Mouse (Mus musculus) spleen, adult 2 months (tissue): ENCODE data around the gene Plcb4. TPM values are rescaled to one million over a fixed set of nuclear protein-coding genes. Genes with fewer than 3 reads are reported as not detected.
A peak's percentile ranks its signal among the peaks of the same experiment; 100 is the strongest.

Source experiments
- DNase-seq, 2 experiments: peaks; one replicate each; pipeline versions ENCODE4 v3.0.0 to v3.0.0-alpha.2; 2012 to 2021; ENCODE audit warnings: low spot score in 2 of 2, low read depth in 1 of 2
- H3K27ac ChIP-seq: fragments of 200-500 bp; 2 replicates; pipeline ENCODE4 v1.5.1; 2012; ENCODE audit warnings: low read length, inconsistent platforms; ENCODE audit not compliant: insufficient read depth
- H3K27me3 ChIP-seq: fragments of 200-500 bp; 2 replicates; pipeline ENCODE4 v1.6.1; 2012; ENCODE audit warnings: mild to moderate bottlenecking, moderate library complexity, low read length, inconsistent platforms; ENCODE audit not compliant: control insufficient read depth, insufficient read depth
- H3K36me3 ChIP-seq: fragments of 200-500 bp; 2 replicates; pipeline ENCODE4 v1.6.1; 2012; ENCODE audit warnings: mild to moderate bottlenecking, low read length, inconsistent platforms; ENCODE audit not compliant: control insufficient read depth, insufficient read depth
- H3K4me1 ChIP-seq: fragments of 200-500 bp; 2 replicates; pipeline ENCODE4 v1.6.1; 2011; ENCODE audit warnings: inconsistent platforms; ENCODE audit not compliant: control insufficient read depth, insufficient read depth, insufficient read length
- H3K4me3 ChIP-seq: fragments of 200-500 bp; 2 replicates; pipeline ENCODE4 v1.5.1; 2011; ENCODE audit warnings: mild to moderate bottlenecking, inconsistent platforms; ENCODE audit not compliant: insufficient read depth, insufficient read length; ENCODE audit errors: extremely low read depth
- CTCF ChIP-seq: fragments of 200-500 bp; IDR thresholded peaks from 2 replicates; pipeline ENCODE4 v1.5.1; 2011; ENCODE audit warnings: mild to moderate bottlenecking, inconsistent platforms; ENCODE audit not compliant: insufficient read depth, insufficient read length, insufficient replicate concordance; ENCODE audit errors: extremely low read depth
- POLR2A ChIP-seq: fragments of 200-500 bp; IDR thresholded peaks from 2 replicates; pipeline ENCODE4 v1.6.1; 2011; ENCODE audit warnings: low read depth, low read length, inconsistent platforms
- WGBS: fragments of 180-500 bp; shearing (Covaris S2); methylation state at CpG from one replicate; pipeline ENCODE4 v1.1.7; 2018; 5-methylcytosine and 5-hydroxymethylcytosine counted together
- polyA plus RNA-seq: library from polyadenylated mRNA; depleted of rRNA; stranded (reverse); fragments of >200 nt; gene quantifications from 2 replicates; pipeline ENCODE4 v1.2.3, GENCODE M21; 2012

Plcb4 gene
- polyA plus RNA-seq, 1 experiment, result 2.4 TPM

GRCm38 (mm10) chr2:135712921-135713320 lies 54.1 kb downstream of the Plcb4 start:
- Histone ChIP-seq H3K36me3 (no peaks in the 10 kb centered on the region), H3K27ac (no peak overlapping the region), H3K4me3 (no peak overlapping the region), H3K27me3 (no peaks in the 10 kb centered on the region), H3K4me1 (no peaks in the 10 kb centered on the region)
- TF ChIP-seq POLR2A (no peak), CTCF (no peak)
- DNase-seq, result no peak
- WGBS, result 86% methylated on average over 6 of the region's 6 CpGs

GRCm38 (mm10) chr2:135716180-135716579 lies 57.4 kb downstream of the Plcb4 start:
- WGBS, result 89% methylated on average over 4 of the region's 4 CpGs
- Histone ChIP-seq H3K4me3 (no peak overlapping the region), H3K27ac (no peak overlapping the region), H3K27me3 (no peaks in the 10 kb centered on the region), H3K36me3 (no peaks in the 10 kb centered on the region), H3K4me1 (no peaks in the 10 kb centered on the region)
- no peak for TF ChIP-seq POLR2A
- TF ChIP-seq CTCF, result no peak
- no peak for DNase-seq

GRCm38 (mm10) chr2:135717232-135718134 lies 58.7 kb downstream of the Plcb4 start:
- Histone ChIP-seq H3K27me3 (no peaks in the 10 kb centered on the region), H3K36me3 (no peaks in the 10 kb centered on the region), H3K27ac (no peak overlapping the region), H3K4me3 (no peak overlapping the region), H3K4me1 (no peaks in the 10 kb centered on the region)
- WGBS, result 63% methylated on average over 16 of the region's 16 CpGs
- TF ChIP-seq POLR2A, result no peak
- TF ChIP-seq CTCF, result no peak
- peak in 1 of 2 experiments; percentile 7 for DNase-seq

GRCm38 (mm10) chr2:135722109-135722508 lies 63.3 kb downstream of the Plcb4 start:
- Histone ChIP-seq H3K4me3 (no peak overlapping the region), H3K4me1 (no peaks in the 10 kb centered on the region), H3K27ac (no peak overlapping the region), H3K36me3 (no peaks in the 10 kb centered on the region), H3K27me3 (no peaks in the 10 kb centered on the region)
- no peak for TF ChIP-seq POLR2A
- TF ChIP-seq CTCF, result no peak
- WGBS, result 78% methylated on average over 5 of the region's 5 CpGs
- DNase-seq, result no peak

- Histone ChIP-seq H3K36me3 (no peaks in the 10 kb centered on the region), H3K4me1 (no peaks in the 10 kb centered on the region), H3K4me3 (no peak overlapping the region), H3K27ac (no peak overlapping the region), H3K27me3 (no peaks in the 10 kb centered on the region)
- no peak for TF ChIP-seq CTCF
- TF ChIP-seq POLR2A, result no peak
- no peak for DNase-seq
- WGBS, result 95% methylated on average over 6 of the region's 6 CpGs
These were observed 64.6 kb downstream of the Plcb4 start for GRCm38 (mm10) chr2:135723387-135723786.

- DNase-seq, result no peak
- Histone ChIP-seq H3K36me3 (no peaks in the 10 kb centered on the region), H3K27ac (no peak overlapping the region), H3K4me3 (no peak overlapping the region), H3K4me1 (no peaks in the 10 kb centered on the region), H3K27me3 (no peaks in the 10 kb centered on the region)
- TF ChIP-seq POLR2A (no peak), CTCF (no peak)
- WGBS, result 91% methylated on average over 10 of the region's 10 CpGs
These were observed 65.7 kb downstream of the Plcb4 start for GRCm38 (mm10) chr2:135724489-135724888.

- no peak for TF ChIP-seq POLR2A
- no peak for TF ChIP-seq CTCF
- H3K36me3 ChIP-seq, result no peaks in the 10 kb centered on the region
- WGBS, result 25% methylated on average over 4 of the region's 4 CpGs
- no peak overlapping the region for H3K27ac ChIP-seq
- no peaks in the 10 kb centered on the region for H3K4me1 ChIP-seq
- no peak for DNase-seq
- no peak overlapping the region for H3K4me3 ChIP-seq
- no peaks in the 10 kb centered on the region for H3K27me3 ChIP-seq
These were observed 66.6 kb downstream of the Plcb4 start for GRCm38 (mm10) chr2:135725362-135725761.
